Mouse (Mus musculus) left cerebral cortex, adult 2 months (tissue): ENCODE measurements around the gene Morc2b. TPM values are rescaled to one million over a fixed set of nuclear protein-coding genes. Genes with fewer than 3 reads are reported as not detected.
"Not testable (repeated sequence)": the region's sequence is repeated elsewhere in the genome, so short reads cannot be mapped to it uniquely, and the experiment has no call there.

Experiments
- DNase-seq, 2 experiments: peaks; one replicate each; pipeline ENCODE4 v3.0.0; 2021 to 2022; ENCODE audit warnings: low spot score in 2 of 2, mixed read lengths in 1 of 2; ENCODE audit errors: extremely low spot score in 1 of 2
- H3K27ac ChIP-seq: fragments of 200-600 bp; 2 replicates; pipeline ENCODE4 v1.8.1; 2022
- H3K4me3 ChIP-seq: fragments of 200-600 bp; 2 replicates; pipeline ENCODE4 v1.8.1; 2022
- CTCF ChIP-seq: fragments of 200-600 bp; IDR thresholded peaks from 2 replicates; pipeline ENCODE4 v1.8.1; 2022; ENCODE audit warnings: antibody characterized with exemption, mild to moderate bottlenecking, moderate library complexity
- intact Hi-C: fragments of 180-260 bp; cut with DNase I; formaldehyde crosslinking; loops from one replicate; pipeline ENCODE4 v1.15.1; 2025
- long read RNA-seq, 2 experiments: library from polyadenylated mRNA; stranded (forward); transcript quantifications; one replicate each; pipeline ENCODE4 v2.0.0; 2021; ENCODE audit warnings: borderline mapping rate in 2 of 2
- total RNA-seq, 2 experiments: library from RNA; stranded (reverse); gene quantifications; 2 replicates each; pipeline ENCODE4 v1.2.3; 2021

Morc2b gene
- total RNA-seq, result 1 to 10 TPM; 4.2 to 5.1 TPM
- long read RNA-seq, experiment 1, partial matches to known transcripts, result 1 of 4 reads
- long read RNA-seq, experiment 1, other reads (novel, unspliced or antisense), result 3 of 4 reads
- long read RNA-seq, experiment 2, partial matches to known transcripts, result 0 of 2 reads
- long read RNA-seq, experiment 2, other reads (novel, unspliced or antisense), result 2 of 2 reads

- no peak within 1 kb of the TSS for H3K4me3 ChIP-seq
- no peak for DNase-seq
- intact Hi-C loops, result no loop called here
- no peak for TF ChIP-seq CTCF
- H3K27ac ChIP-seq, result no peak within 1 kb of the TSS
Observed at GRCm38 (mm10) chr17:33139261-33139820, at the start of gene Morc2b. Gene Morc2b, minus strand, starts transcription at chr17:33139683.

GRCm38 (mm10) chr17:33168147-33168546 lies 28.7 kb upstream of the Morc2b start, which contains the start of gene Olfr55:
Gene Olfr55, plus strand, starts transcription at chr17:33168447.
- DNase-seq, intact Hi-C loops, H3K27ac ChIP-seq, H3K4me3 ChIP-seq: not testable (repeated sequence)

- no peak for DNase-seq
- no peak for TF ChIP-seq CTCF
- Histone ChIP-seq H3K4me3 (no peak overlapping the region), H3K27ac (no peak overlapping the region)
- intact Hi-C loops, result no loop called here
Observed at GRCm38 (mm10) chr17:33126257-33126656, 13.2 kb downstream of the Morc2b start.

GRCm38 (mm10) chr17:33124546-33124945 lies 14.9 kb downstream of the Morc2b start:
- Histone ChIP-seq H3K27ac (no peak overlapping the region), H3K4me3 (no peak overlapping the region)
- intact Hi-C loops, result no loop called here
- no peak for TF ChIP-seq CTCF
- no peak for DNase-seq

GRCm38 (mm10) chr17:33097396-33097795 lies 42.1 kb downstream of the Morc2b start:
- H3K4me3 ChIP-seq, result no peak overlapping the region
- TF ChIP-seq CTCF, result no peak
- intact Hi-C loops, result no loop called here
- no peak for DNase-seq
- H3K27ac ChIP-seq, result no peak overlapping the region

GRCm38 (mm10) chr17:33092391-33093193 lies 46.9 kb downstream of the Morc2b start:
- H3K27ac ChIP-seq, result peak overlapping the region; percentile 91
- peak; percentile 81 for DNase-seq
- no peak for TF ChIP-seq CTCF
- intact Hi-C loops, result loop anchor here (5.0 kb wide), 1 partner anchor 60 kb away; the partner anchor contains the start of gene Zfp763
- peak overlapping the region; percentile 74 for H3K4me3 ChIP-seq

- DNase-seq, result no peak
- TF ChIP-seq CTCF, result no peak
- H3K4me3 ChIP-seq, result no peak overlapping the region
- intact Hi-C loops, result loop anchor here (5.0 kb wide), 1 partner anchor 59 kb away; the partner anchor contains the start of gene Zfp763
- H3K27ac ChIP-seq, result no peak overlapping the region
Observed at GRCm38 (mm10) chr17:33091630-33092029, 47.9 kb downstream of the Morc2b start.

- no peak for TF ChIP-seq CTCF
- peak within 1 kb of the TSS; percentile 95 for H3K27ac ChIP-seq
- DNase-seq, result peak; percentile 90 to 92
- intact Hi-C loops, result loop anchor here (2.0 to 10.0 kb wide), 2 partner anchors 97 to 305 kb away; partner anchors contain the start of genes Zfp101 and Zfp952
- peak within 1 kb of the TSS; percentile 66 for H3K4me3 ChIP-seq
Observed at GRCm38 (mm10) chr17:33089220-33089949, 50.1 kb downstream of the Morc2b start, which contains the start of gene Zfp563. Gene Zfp563, plus strand, starts transcription at chr17:33089310.

GRCm38 (mm10) chr17:33067958-33068357 lies 71.5 kb downstream of the Morc2b start, which contains the start of gene 4921501E09Rik:
Gene 4921501E09Rik, minus strand, starts transcription at chr17:33068058.
- no peak for TF ChIP-seq CTCF
- intact Hi-C loops, result no loop called here
- DNase-seq, result no peak
- Histone ChIP-seq H3K4me3 (no peak within 1 kb of the TSS), H3K27ac (no peak within 1 kb of the TSS)

Other genes with a start within 250 kb of the Morc2b start
- 10 to 100 TPM in 1 of 2 experiments, 1 to 10 TPM in 1; 9.9 to 10.1 TPM for gene Zfp870, start 248.0 kb downstream of the Morc2b start, total RNA-seq
- gene Cyp4f14, start 222.3 kb downstream of the Morc2b start, total RNA-seq, result 1 to 10 TPM; 5.2 to 5.3 TPM
- gene Cyp4f13, start 192.3 kb downstream of the Morc2b start, total RNA-seq, result 10 to 100 TPM; 16.8 to 20.7 TPM
- gene Zfp472, start 173.9 kb downstream of the Morc2b start, total RNA-seq, result 1 to 10 TPM; 4.5 to 6.0 TPM
- gene Zfp952, start 146.6 kb downstream of the Morc2b start, total RNA-seq, result 10 to 100 TPM; 15.3 to 15.5 TPM
- 10 to 100 TPM; 19.0 to 23.5 TPM for gene Zfp763, start 106.3 kb downstream of the Morc2b start, total RNA-seq
- under 1 TPM in 1 of 2 experiments, not detected in 1; 0.12 TPM for gene 4921501E09Rik, start 71.6 kb downstream of the Morc2b start, total RNA-seq
- gene Zfp563, start 50.4 kb downstream of the Morc2b start, total RNA-seq, result 10 to 100 TPM; 19.1 to 21.6 TPM
- gene Olfr55, start 28.8 kb upstream of the Morc2b start, total RNA-seq, result not detected
- not detected for gene Olfr239, start 51.6 kb upstream of the Morc2b start, total RNA-seq
- gene Olfr1564, start 82.0 kb upstream of the Morc2b start, total RNA-seq, result 1 to 10 TPM; 1.1 to 1.7 TPM
- 10 to 100 TPM; 11.8 to 13.6 TPM for gene Zfp955a, start 115.5 kb upstream of the Morc2b start, total RNA-seq
- under 1 TPM in 1 of 2 experiments, not detected in 1; 0.07 TPM for gene Olfr63, start 125.0 kb upstream of the Morc2b start, total RNA-seq
- gene Zfp955b, start 149.9 kb upstream of the Morc2b start, total RNA-seq, result 10 to 100 TPM; 27.9 to 35.3 TPM
- gene Zfp81, start 219.2 kb upstream of the Morc2b start, total RNA-seq, result 10 to 100 TPM; 17.8 to 18.1 TPM